Mouse (Mus musculus): ENCODE results near the gene Stpg4.

The Stpg4 gene

DNA sequence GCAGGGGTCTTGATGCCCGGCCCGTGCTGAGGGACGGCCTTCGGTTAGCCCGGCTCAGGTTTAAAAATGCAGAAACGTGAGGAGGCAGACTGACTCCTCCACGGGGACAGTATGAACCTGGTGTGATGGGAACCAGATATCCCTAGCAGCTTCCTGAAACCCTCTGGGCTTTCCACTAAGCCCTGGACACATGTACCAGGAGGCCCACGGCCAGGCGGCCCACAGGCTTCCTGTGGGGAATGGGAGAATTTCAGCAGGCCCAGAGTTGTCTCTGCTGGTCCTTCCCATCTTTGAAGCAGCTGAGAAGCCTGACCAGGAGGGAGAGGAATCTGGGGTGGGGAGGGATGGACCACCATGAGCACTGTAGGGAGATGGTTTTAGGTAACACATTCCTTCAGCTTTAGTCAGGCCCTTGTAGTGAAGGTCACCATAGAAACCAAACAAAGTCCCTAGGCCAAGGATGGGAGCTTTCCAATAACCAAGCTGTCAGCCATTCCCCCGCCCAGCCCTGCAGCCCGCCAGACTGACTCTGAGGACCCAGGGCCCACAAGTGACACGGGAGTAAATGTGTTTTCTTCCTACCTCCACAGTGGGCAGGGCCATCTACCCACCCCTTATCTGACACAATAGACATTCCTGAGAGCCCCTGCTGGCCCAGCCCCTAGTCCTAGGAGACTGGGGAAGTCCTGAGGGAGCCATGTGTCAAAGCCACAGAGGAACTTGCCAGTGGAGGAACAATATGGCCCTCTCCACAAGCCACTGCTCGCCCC is 76.9 kb downstream of the Stpg4 start:
- DNase-seq = peak in 1 of 2 experiments; percentile 55

DNA sequence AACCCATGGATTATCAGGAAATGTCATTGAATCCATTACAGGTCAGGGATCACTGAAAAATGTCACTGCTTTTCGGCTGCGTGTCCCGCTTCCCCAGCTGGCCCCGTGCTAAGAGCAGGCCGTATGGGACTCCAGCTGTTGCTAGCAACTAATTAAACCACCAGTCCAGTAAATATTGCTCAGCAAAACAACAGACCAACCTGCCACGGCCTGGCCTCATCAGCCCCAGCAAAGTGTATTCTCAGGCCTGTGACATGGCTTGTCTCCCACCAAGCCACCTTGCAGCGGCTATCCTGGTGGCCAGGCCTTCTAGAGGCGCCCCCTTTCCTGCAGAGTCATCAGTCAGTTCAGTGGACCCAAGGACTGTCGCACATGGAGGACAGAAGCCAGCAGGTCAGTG is 78.0 kb downstream of the Stpg4 start:
- DNase-seq = peak; percentile 29 to 58

DNA sequence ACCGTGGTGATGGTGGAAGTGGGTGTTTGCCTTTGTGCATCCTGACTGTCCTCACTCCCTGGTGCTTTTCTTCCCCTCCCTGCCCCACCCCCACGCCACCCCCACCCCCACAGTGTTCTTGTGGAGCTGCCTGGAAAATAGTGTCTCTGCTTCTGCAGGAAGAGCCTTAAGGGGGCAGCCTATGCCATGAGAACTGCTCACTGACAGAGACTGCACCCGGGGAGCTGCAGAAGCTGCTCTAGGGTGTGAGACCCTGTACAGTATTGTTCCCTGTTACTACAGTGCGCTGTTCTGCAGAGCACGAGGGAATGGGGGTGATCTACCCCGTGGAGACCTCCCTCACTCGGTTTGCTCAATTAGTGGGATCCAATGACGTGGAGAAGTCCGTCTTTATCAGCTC is 78.5 kb downstream of the Stpg4 start:
- DNase-seq = peak in 1 of 2 experiments; percentile 48

DNA sequence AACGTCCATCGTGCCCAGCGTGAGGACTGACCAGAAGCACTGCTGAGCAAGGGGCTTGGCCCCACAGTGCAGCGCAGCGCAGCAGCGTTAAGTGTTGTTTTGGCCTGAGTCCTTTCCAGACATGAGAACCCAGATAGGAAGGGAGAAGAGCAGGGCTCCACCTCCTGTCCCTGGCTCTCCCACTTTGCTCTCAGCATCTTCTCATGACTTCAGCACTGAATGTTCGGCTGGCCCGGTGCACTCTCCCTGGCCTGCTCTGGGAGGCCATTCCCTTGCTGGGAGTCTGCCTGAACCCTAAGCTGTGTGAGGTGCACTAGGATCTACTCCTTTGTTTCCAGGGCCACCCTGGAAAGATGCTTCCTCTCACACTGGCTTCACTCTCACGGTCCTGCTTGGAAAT is 79.2 kb downstream of the Stpg4 start:
- no peak for DNase-seq

DNA sequence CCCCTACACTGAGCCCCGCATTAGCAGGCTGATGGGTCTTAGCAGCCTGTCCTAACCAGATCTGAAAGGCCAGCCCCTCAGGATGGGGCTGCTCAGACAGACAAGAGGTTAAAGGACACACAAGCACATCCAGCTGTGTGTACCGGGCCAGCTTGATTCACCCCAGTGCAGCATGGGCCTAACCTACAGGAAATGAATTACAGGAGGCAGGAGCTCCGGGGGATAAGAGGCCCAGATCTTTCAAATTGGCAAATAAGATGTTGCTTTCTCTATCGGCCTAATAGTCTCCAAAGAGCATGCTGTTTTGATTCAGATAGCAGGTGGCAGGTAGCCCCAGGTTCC is 82.3 kb downstream of the Stpg4 start:
- DNase-seq = no peak

DNA sequence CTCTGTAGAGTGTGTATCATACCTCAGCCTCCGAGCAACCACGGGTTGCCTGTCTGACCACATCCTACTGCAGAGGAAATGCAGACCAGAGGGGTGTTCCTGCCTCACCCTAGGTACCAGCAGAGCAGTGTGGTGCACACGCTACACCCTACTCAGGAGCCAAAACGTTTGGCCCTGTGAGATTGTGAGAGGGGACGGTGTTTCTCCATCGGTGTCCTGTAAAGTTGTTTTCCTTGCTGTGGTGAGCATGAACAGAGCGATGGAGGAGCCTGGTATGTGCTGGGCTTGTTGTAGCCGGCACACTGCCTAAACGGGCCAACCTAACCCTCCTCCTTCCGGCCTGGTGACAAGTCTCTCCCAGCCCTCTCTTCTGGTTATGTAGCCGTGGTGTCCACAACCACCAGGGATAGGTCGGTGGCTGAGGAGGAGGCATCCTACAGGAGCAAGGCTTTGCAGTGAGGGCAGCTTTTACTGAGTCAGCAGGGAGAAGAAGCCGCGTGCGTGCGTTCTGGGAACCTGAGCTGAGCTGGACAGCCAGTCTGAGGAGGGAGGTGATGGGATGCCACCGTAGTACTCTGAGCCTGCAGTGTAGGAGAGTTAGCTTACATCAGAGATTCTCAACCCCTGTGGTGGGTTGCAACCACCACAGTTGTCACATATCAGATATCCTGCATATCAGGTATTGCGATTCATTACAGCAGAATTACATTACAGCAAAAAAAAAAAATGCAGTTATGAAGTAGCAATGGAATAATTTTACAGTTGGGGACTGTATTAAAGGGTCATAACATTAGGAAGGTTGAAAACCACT is 82.9 kb downstream of the Stpg4 start:
- no peak for DNase-seq

DNA sequence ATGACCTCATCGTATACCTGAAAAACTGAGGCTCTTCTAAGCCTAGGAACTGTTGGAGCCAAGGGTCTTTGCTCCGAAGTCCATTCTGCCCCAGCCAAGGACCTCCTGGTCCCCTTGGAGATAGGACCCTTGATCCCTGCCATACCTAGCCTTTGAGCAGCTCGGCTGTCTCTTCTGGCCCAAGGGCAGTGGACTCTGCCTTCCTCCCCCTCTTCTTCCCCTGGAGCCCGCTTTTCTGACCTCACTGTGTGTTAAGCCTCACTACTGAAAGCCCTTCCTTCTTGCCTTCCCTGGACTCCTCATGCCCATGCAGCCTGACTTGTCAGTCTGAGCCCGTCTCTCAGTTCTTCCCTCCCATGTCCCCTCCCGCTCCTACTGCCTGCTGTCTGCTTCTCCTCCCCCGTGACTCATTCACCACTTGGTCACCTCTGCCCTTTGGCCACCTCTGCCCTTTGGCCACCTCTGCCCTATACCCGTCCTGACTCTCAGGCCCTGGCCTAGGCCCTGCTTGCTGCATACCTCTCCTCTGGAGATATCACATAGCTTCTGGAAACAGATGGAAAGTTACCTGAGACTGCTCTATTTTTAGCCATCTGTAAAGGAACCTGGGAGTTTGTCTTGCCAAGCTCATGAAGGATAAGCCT is 84.4 kb downstream of the Stpg4 start:
- no peak for DNase-seq

Data from kidney, postnatal 4 days (tissue).